Mouse (Mus musculus): ENCODE data around the gene Homer2. TPM values are rescaled to one million over a fixed set of nuclear protein-coding genes. Genes with fewer than 3 reads are reported as not detected.
A peak's percentile ranks its signal among the peaks of the same experiment; 100 is the strongest.

The Homer2 gene
- polyA plus RNA-seq, 1 experiment from 2014 or later, result 16.0 TPM

DNA sequence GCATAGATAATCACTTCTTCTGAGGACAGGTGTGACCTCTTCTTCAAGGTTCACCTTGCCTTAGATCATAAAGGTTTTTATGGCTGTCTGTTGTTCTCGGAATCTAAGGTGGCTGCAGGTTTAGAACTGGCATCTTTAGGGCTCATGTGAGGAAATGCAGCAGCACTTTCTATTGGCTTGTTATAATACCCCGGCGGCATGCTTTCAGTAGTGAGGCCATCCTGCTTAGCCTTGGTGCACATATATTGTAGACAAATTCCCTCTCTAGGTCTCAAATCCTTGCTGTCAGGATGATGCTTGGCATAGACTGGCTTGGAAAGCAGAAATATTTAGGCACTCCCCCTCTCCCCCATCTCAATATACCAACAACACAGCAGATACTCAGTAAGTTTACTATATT lies 137.1 kb downstream of the Homer2 start:
- DNase-seq (ENCODE audit: low spot score) (peak; percentile 12), ATAC-seq (replicated peaks; ENCODE audit: low FRiP score) (no peak)
- Histone ChIP-seq H3K27ac (ENCODE audit: low read depth, low read length) (no peak overlapping the region), H3K4me2 (no peak overlapping the region), H3K27me3 (replicated peaks; ENCODE audit: control insufficient read depth, insufficient read depth, low read length) (no peaks in the 10 kb centered on the region), H3K9ac (ENCODE audit: low read depth, low read length) (no peak overlapping the region), H3K36me3 (ENCODE audit: control insufficient read depth, insufficient read depth, low read length) (no peaks in the 10 kb centered on the region), H3K4me1 (replicated peaks; ENCODE audit: control insufficient read depth, insufficient read depth, low read length) (peaks cover 14% of the 10 kb centered on the region), H3K9me3 (ENCODE audit: control insufficient read depth, low read length) (no peaks in the 10 kb centered on the region), H3K4me3 (ENCODE audit: low read depth, low read length) (no peak overlapping the region)
- 92% methylated on average over 3 of the region's 3 CpGs for WGBS

DNA sequence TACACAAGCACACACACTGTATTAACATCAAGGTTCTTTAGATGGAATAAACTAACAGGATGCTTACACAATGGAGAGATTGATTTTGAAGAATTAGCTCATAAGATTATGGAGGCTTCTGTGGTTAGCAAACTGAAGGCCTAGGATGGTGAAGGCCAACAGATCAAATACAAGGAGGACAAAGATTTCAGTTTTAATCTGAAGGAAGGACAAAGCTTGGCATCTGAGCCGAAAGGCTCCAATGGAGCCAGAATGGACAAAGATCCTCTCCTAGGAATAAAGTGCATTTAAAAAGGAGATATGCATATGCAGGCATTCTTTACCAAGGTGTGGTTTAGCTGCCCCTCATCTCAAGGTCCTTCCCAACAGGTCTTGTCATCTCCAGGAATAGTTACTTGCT lies 137.5 kb downstream of the Homer2 start:
- ATAC-seq (replicated peaks; ENCODE audit: low FRiP score) (no peak), DNase-seq (ENCODE audit: low spot score) (peak; percentile 7)
- Histone ChIP-seq H3K9ac (ENCODE audit: low read depth, low read length) (no peak overlapping the region), H3K4me2 (no peak overlapping the region), H3K27me3 (replicated peaks; ENCODE audit: control insufficient read depth, insufficient read depth, low read length) (no peaks in the 10 kb centered on the region), H3K9me3 (ENCODE audit: control insufficient read depth, low read length) (no peaks in the 10 kb centered on the region), H3K27ac (ENCODE audit: low read depth, low read length) (no peak overlapping the region), H3K4me3 (ENCODE audit: low read depth, low read length) (no peak overlapping the region), H3K4me1 (replicated peaks; ENCODE audit: control insufficient read depth, insufficient read depth, low read length) (peaks cover 14% of the 10 kb centered on the region), H3K36me3 (ENCODE audit: control insufficient read depth, insufficient read depth, low read length) (no peaks in the 10 kb centered on the region)
- 93% methylated on average over 1 of the region's 1 CpGs for WGBS

GRCm38 (mm10) chr7:81567396-81567795 lies 139.9 kb downstream of the Homer2 start:
- Histone ChIP-seq H3K36me3 (ENCODE audit: control insufficient read depth, insufficient read depth, low read length) (no peaks in the 10 kb centered on the region), H3K9me3 (ENCODE audit: control insufficient read depth, low read length) (no peaks in the 10 kb centered on the region), H3K4me1 (replicated peaks; ENCODE audit: control insufficient read depth, insufficient read depth, low read length) (peaks cover under 1% of the 10 kb centered on the region), H3K4me3 (ENCODE audit: low read depth, low read length) (no peak overlapping the region), H3K27me3 (replicated peaks; ENCODE audit: control insufficient read depth, insufficient read depth, low read length) (no peaks in the 10 kb centered on the region), H3K4me2 (no peak overlapping the region), H3K27ac (ENCODE audit: low read depth, low read length) (no peak overlapping the region), H3K9ac (ENCODE audit: low read depth, low read length) (no peak overlapping the region)
- ATAC-seq (replicated peaks; ENCODE audit: low FRiP score), result no peak
- WGBS, result 87% methylated on average over 5 of the region's 5 CpGs
- DNase-seq (ENCODE audit: low spot score), result no peak

DNA sequence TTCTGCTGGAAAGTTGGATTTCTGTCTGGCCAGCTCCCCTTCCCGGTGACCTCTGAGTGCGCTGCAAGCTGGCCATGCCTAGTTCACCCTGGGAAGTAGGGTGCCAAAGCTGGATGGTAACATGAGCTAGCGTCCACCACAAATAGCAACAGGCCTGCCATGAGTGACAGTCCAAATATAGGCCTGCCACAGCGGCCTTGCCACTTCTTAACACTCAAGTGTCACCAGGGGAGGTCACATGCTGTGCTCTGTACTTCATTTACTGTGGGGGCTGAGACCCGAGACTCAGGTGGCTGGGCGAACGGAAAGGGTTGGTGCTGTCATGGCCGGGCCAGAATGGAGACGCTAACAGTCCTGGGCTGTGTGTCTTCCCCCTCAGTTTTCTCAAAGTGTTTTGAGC lies 140.4 kb downstream of the Homer2 start, which contains the start of gene Fsd2:
Gene Fsd2, minus strand, starts transcription at position 53 of the 400 bp plus-strand sequence.
- WGBS, result 81% methylated on average over 9 of the region's 9 CpGs

DNA sequence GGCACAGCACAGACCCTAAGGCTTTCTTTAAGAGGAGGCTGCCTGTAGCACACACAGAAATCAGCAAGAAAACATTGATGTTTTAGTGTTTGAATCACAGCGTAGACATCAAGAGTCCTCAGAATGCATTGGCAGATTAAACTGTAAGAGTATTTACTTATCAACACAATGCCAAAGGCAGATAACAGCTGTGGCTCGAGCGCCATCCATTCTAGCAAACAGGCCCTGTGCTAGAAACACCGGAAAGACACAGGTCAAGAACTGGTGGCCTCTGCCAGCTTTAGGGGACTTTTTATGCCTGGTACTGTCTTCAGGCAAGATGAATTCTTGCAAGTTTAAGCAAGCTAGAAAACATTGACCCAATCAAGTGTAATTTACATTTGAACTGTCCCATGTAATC lies 141.0 kb downstream of the Homer2 start:
- WGBS, result 53% methylated on average over 4 of the region's 4 CpGs
- Histone ChIP-seq H3K27ac (ENCODE audit: low read depth, low read length) (no peak overlapping the region), H3K4me2 (no peak overlapping the region), H3K4me1 (replicated peaks; ENCODE audit: control insufficient read depth, insufficient read depth, low read length) (no peaks in the 10 kb centered on the region), H3K36me3 (ENCODE audit: control insufficient read depth, insufficient read depth, low read length) (no peaks in the 10 kb centered on the region), H3K9me3 (ENCODE audit: control insufficient read depth, low read length) (no peaks in the 10 kb centered on the region), H3K9ac (ENCODE audit: low read depth, low read length) (no peak overlapping the region), H3K4me3 (ENCODE audit: low read depth, low read length) (no peak overlapping the region), H3K27me3 (replicated peaks; ENCODE audit: control insufficient read depth, insufficient read depth, low read length) (no peaks in the 10 kb centered on the region)
- ATAC-seq (replicated peaks; ENCODE audit: low FRiP score), result no peak
- DNase-seq (ENCODE audit: low spot score), result peak; percentile 15

More for the DNA sequence above, 140.4 kb downstream of the Homer2 start, which contains the start of gene Fsd2:
- H3K4me1 ChIP-seq (replicated peaks; ENCODE audit: control insufficient read depth, insufficient read depth, low read length), result no peaks in the 10 kb centered on the region; the same call in 1 of the 2 replicates
- H3K9ac ChIP-seq (ENCODE audit: low read depth, low read length), result no peak within 1 kb of the TSS
- no peak within 1 kb of the TSS for H3K4me3 ChIP-seq (ENCODE audit: low read depth, low read length)
- no peak for ATAC-seq (replicated peaks; ENCODE audit: low FRiP score)
- H3K9me3 ChIP-seq (ENCODE audit: control insufficient read depth, low read length), result no peaks in the 10 kb centered on the region
- no peak within 1 kb of the TSS for H3K27ac ChIP-seq (ENCODE audit: low read depth, low read length)
- peak; percentile 9 for DNase-seq (ENCODE audit: low spot score)
- no peaks in the 10 kb centered on the region for H3K27me3 ChIP-seq (replicated peaks; ENCODE audit: control insufficient read depth, insufficient read depth, low read length)
- no peaks in the 10 kb centered on the region for H3K36me3 ChIP-seq (ENCODE audit: control insufficient read depth, insufficient read depth, low read length)
- no peak within 1 kb of the TSS for H3K4me2 ChIP-seq

DNA sequence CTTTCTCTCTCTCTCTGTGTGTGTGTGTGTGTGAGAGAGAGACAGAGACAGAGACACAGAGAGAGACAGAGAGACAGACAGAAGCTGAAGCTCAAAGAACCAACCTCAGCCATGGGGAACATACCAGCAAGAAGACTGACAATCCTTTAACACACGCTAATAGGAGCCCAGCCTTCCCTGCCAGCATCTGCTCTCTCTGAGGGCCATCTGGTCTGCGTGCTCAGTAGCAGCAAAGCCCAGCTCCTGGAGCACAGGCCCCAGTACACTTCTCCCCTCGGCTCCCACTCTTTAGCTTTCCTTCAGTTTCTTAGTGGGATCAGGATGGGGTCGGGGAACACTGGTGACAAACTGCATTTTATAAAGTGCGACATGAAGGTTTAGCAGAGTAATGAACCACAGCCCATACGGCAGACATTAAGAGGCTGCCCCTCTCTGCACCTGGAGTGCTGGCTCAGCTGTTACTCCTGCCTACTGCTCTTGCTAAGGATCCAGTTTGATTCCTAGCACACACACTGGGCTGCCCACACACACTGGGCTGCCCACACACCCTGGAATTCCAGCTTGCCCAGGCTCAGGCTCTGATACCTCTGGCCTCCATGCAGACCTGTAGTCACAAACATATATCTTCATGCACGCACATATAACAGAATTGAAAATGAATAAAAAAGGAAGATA lies 141.8 kb downstream of the Homer2 start:
- no peak overlapping the region for H3K4me3 ChIP-seq (ENCODE audit: low read depth, low read length)
- ATAC-seq (replicated peaks; ENCODE audit: low FRiP score), result no peak

GRCm38 (mm10) chr7:81564766-81565165 lies 142.6 kb downstream of the Homer2 start:
- no peaks in the 10 kb centered on the region for H3K9me3 ChIP-seq (ENCODE audit: control insufficient read depth, low read length)
- H3K4me1 ChIP-seq (replicated peaks; ENCODE audit: control insufficient read depth, insufficient read depth, low read length), result no peaks in the 10 kb centered on the region
- no peak for ATAC-seq (replicated peaks; ENCODE audit: low FRiP score)
- no peak overlapping the region for H3K4me3 ChIP-seq (ENCODE audit: low read depth, low read length)
- H3K27ac ChIP-seq (ENCODE audit: low read depth, low read length), result no peak overlapping the region
- H3K9ac ChIP-seq (ENCODE audit: low read depth, low read length), result no peak overlapping the region
- no peaks in the 10 kb centered on the region for H3K27me3 ChIP-seq (replicated peaks; ENCODE audit: control insufficient read depth, insufficient read depth, low read length)
- no peak overlapping the region for H3K4me2 ChIP-seq
- H3K36me3 ChIP-seq (ENCODE audit: control insufficient read depth, insufficient read depth, low read length), result no peaks in the 10 kb centered on the region
- DNase-seq (ENCODE audit: low spot score), result peak; percentile 24
- WGBS, result 78% methylated on average over 7 of the region's 7 CpGs

More for the DNA sequence above, 141.8 kb downstream of the Homer2 start:
- H3K9me3 ChIP-seq (ENCODE audit: control insufficient read depth, low read length), result no peaks in the 10 kb centered on the region
- no peak overlapping the region for H3K27ac ChIP-seq (ENCODE audit: low read depth, low read length)
- no peaks in the 10 kb centered on the region for H3K27me3 ChIP-seq (replicated peaks; ENCODE audit: control insufficient read depth, insufficient read depth, low read length)
- H3K4me2 ChIP-seq, result no peak overlapping the region
- H3K4me1 ChIP-seq (replicated peaks; ENCODE audit: control insufficient read depth, insufficient read depth, low read length), result no peaks in the 10 kb centered on the region
- H3K36me3 ChIP-seq (ENCODE audit: control insufficient read depth, insufficient read depth, low read length), result no peaks in the 10 kb centered on the region
- DNase-seq (ENCODE audit: low spot score), result peak; percentile 21
- WGBS, result 72% methylated on average over 7 of the region's 7 CpGs
- H3K9ac ChIP-seq (ENCODE audit: low read depth, low read length), result no peak overlapping the region

- 53% methylated on average over 4 of the region's 4 CpGs for WGBS
These were observed 143.8 kb downstream of the Homer2 start for GRCm38 (mm10) chr7:81563506-81564015.

DNA sequence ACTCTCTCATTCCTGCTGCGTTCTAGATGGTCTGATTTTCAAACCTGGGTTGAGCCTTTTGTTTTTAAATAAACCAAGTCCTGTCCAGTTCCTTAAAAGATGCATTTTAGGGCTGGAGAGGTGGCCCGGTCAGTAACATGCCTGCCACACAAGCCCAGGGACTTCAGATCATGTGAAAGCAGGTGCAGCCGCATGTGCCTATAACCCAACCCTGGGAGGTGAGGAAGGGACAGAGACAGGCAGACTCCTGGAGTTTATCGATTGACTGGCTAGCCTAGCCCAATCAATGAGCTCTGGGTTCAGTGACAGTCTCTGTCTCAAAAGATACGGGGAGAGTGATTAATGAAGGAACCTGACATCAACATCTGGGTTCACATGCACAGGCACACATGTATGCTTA lies 146.1 kb downstream of the Homer2 start:
- no peak overlapping the region for H3K4me3 ChIP-seq (ENCODE audit: low read depth, low read length)
- no peak for ATAC-seq (replicated peaks; ENCODE audit: low FRiP score)
- DNase-seq (ENCODE audit: low spot score), result no peak
- H3K9ac ChIP-seq (ENCODE audit: low read depth, low read length), result no peak overlapping the region
- H3K36me3 ChIP-seq (ENCODE audit: control insufficient read depth, insufficient read depth, low read length), result no peaks in the 10 kb centered on the region
- no peaks in the 10 kb centered on the region for H3K9me3 ChIP-seq (ENCODE audit: control insufficient read depth, low read length)
- H3K27ac ChIP-seq (ENCODE audit: low read depth, low read length), result no peak overlapping the region
- WGBS, result 73% methylated on average over 5 of the region's 5 CpGs
- H3K4me2 ChIP-seq, result no peak overlapping the region
- no peaks in the 10 kb centered on the region for H3K4me1 ChIP-seq (replicated peaks; ENCODE audit: control insufficient read depth, insufficient read depth, low read length)
- H3K27me3 ChIP-seq (replicated peaks; ENCODE audit: control insufficient read depth, insufficient read depth, low read length), result no peaks in the 10 kb centered on the region

More at GRCm38 (mm10) chr7:81563506-81564015, 143.8 kb downstream of the Homer2 start:
- ATAC-seq (replicated peaks; ENCODE audit: low FRiP score) (no peak), DNase-seq (ENCODE audit: low spot score) (peak; percentile 5)
- Histone ChIP-seq H3K9me3 (ENCODE audit: control insufficient read depth, low read length) (no peaks in the 10 kb centered on the region), H3K9ac (ENCODE audit: low read depth, low read length) (no peak overlapping the region), H3K27me3 (replicated peaks; ENCODE audit: control insufficient read depth, insufficient read depth, low read length) (no peaks in the 10 kb centered on the region), H3K4me1 (replicated peaks; ENCODE audit: control insufficient read depth, insufficient read depth, low read length) (no peaks in the 10 kb centered on the region), H3K4me2 (no peak overlapping the region), H3K4me3 (ENCODE audit: low read depth, low read length) (no peak overlapping the region), H3K27ac (ENCODE audit: low read depth, low read length) (no peak overlapping the region), H3K36me3 (ENCODE audit: control insufficient read depth, insufficient read depth, low read length) (no peaks in the 10 kb centered on the region)

All from liver, embryonic 11.5 days (tissue).